Mouse (Mus musculus) CD4-positive, CD25-positive, alpha-beta regulatory T cell, adult 2 months (primary cell): Measurements from ENCODE around the gene Fen1.
A peak's percentile ranks its signal among the peaks of the same experiment; 100 is the strongest.

ENCODE experiments used
- DNase-seq: peaks from one replicate; pipeline ENCODE4 v3.0.0-alpha.2; 2012; ENCODE audit warnings: low read depth, low spot score

Fen1 gene

GRCm38 (mm10) chr19:10203848-10204615 lies at the start of gene Fen1, which contains the start of gene Tmem258:
Gene Fen1 (minus strand): TSS chr19:10204169.
Gene Tmem258 (plus strand): TSS chr19:10204014.
- DNase-seq, result peak; percentile 94

GRCm38 (mm10) chr19:10248128-10248527 lies 44.2 kb upstream of the Fen1 start:
- DNase-seq, result no peak

DNA sequence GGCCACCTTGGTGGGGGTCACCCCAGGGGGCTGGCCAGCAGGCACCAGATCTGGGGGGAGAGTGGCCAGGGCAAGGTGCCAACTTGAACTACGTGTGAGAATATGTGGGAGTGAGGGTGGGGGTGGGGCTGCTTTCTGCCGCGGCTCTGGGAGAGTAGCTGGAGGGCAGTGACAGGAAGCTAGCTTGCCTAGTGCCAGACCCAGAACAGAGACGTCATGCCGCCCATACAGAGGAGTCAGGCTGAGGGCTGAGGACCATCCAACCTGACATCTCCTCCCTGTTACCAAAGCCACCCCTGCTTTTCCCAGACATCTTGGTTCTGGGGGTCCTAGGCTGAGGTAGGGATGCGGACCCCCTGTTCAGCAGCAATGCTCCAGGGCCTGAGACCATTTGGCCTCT lies 43.2 kb upstream of the Fen1 start:
- no peak for DNase-seq

GRCm38 (mm10) chr19:10244183-10244582 lies 40.2 kb upstream of the Fen1 start:
- peak; percentile 42 for DNase-seq

GRCm38 (mm10) chr19:10242916-10243315 lies 38.9 kb upstream of the Fen1 start:
- no peak for DNase-seq

DNA sequence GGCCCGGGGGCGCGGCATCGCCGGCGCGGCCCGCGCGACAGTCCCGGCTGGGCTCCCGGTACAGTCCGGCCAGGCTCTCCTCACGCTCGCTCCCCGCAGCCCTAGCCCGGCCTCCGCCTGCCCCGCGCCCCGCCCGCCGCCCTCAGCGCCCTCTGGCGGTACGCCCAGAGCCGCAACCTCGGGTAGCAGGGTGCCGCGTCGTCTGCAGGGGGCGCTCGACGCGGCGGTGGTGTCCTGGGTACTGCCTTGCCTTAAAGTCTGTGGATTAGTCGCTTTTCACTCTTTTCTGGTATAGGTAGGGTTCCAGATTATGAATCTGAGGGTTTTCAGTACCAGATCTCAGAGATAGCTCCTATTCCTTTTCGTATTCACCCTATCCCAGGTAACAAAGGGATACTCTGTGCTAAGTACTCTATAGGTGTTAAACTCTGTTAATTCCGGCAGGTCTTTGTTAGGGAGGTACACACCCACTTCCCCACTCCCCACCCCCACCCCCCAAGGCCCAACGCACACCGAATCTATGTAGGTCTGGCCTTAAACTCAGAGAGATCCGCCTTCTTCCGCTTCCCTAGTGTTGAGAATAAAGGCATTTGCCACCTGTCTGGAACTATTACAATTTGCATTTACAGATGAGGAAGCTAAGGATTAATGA lies 36.8 kb upstream of the Fen1 start, which contains the start of gene Myrf:
TSS of gene Myrf (minus strand) at position 95 of the 652 bp plus-strand sequence.
- DNase-seq, result peak; percentile 84

DNA sequence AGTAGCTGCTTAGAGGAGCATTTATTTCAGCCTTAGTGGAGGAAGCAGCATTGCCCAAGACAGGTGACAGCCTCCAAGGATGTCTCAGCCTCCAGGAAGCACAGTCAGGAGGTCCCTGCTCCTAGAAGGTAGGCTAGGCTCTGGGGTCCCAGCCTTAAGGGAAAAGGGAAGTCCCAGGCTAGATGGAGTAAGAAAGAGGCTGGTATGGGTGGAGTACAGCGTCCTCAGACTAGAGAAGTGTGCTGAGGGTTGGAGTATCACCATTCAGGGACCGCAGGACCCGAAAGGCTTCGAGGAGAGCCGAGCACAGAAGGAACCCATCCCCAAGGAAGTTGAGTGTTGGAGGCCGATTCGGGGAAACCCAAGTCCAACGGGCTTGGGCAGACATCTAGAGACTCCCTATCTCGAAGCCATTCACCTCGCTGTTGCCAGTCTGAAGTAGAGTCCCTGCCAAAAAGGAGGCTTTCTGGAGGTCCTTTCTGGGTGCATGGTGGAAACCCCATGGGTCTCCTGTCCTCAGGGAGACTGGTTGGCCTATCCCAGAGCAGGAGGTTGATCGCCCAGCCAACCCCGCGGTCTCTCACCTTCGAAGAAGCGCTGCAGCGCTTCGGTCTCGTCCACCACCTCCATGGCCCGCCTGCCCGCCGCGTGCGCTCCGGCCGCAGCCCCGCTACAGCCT lies 36.1 kb upstream of the Fen1 start:
- no peak for DNase-seq

- no peak for DNase-seq
Measured at GRCm38 (mm10) chr19:10239419-10239818, 35.5 kb upstream of the Fen1 start.

GRCm38 (mm10) chr19:10238477-10238876 lies 34.5 kb upstream of the Fen1 start:
- DNase-seq, result no peak

GRCm38 (mm10) chr19:10235784-10236565 lies 32.0 kb upstream of the Fen1 start:
- DNase-seq, result no peak

- no peak for DNase-seq
Measured at GRCm38 (mm10) chr19:10232327-10233017, 28.5 kb upstream of the Fen1 start.

DNA sequence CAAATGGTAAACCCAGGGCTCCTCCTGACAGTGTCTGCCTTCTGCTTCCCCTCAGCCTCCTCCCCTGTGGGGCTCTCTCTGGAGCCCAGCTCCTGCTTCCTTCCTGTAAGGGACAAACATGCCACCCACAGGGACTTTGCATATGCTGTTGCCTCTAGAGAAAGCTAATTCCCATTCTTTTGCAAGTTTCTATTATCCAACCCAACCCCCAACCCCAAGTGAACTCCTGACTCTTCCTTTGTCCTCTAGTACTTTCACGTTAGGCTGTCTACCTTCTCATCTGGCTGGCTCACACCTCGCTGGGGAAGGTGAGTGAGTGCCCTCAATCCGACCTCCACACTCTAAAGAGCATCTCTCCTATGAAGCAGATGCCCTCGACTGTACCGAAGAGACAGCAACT lies 27.9 kb upstream of the Fen1 start:
- no peak for DNase-seq

- DNase-seq, result no peak
Measured at GRCm38 (mm10) chr19:10231016-10231415, 27.0 kb upstream of the Fen1 start.

GRCm38 (mm10) chr19:10225767-10226166 lies 21.8 kb upstream of the Fen1 start:
- DNase-seq, result no peak

GRCm38 (mm10) chr19:10224637-10225453 lies 20.9 kb upstream of the Fen1 start:
- no peak for DNase-seq

DNA sequence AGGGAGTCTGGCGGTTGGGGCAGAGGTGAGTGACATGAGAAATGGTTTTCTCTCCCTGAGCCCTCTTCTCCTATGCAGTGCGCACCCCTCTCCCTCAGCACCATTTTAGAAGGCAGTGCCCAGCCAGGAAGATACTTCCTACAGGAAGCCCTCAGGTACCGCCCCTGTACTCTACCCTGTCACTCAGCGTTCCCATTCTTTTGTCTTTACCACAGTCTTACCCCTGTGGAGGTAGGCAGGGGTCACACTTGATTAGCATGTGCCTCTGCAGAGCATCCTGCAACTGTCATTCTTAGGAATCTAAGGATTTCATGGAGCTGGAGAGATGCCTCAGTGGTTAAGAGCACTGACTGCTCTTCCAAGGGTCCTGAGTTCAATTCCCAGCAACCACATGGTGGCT lies 19.6 kb upstream of the Fen1 start:
- no peak for DNase-seq

DNA sequence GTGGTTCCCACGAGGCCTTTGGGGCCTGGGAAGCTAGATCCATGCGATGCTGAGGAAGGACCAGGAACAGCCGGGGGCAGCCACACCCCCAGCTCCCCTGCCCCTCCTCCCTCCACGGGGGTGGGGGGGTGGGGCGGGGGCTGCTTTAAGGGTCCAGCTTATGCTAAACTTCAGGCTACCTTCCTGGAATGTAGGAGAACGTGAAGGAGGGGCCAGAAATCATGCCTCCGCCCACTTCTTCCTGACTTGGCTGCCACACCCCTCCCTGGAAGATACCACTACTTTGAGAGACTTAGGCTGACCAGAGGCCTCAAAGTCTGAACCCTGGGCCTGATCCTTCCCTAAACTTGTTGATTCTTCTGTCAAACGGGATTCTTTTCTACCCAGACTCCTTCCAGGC lies 18.7 kb upstream of the Fen1 start:
- no peak for DNase-seq

DNA sequence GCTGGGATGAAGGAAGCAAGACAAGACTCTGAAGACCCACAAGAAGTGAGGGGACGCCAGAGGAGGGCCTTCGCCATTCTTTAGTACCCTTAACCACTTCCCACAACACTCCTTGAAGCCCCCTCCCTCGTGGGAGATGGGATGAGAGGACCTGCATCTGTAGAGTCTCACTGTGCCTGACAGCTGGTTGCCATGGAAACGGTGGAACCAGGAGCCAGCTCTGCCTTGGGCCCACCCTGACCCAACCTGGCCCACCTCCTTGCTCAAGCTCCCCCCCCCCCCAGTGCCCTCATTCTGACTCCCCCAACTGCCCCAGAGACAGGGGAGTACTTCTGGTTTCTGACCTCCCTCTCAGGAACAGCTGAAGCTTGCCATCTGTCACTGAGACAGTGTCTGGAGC lies 17.6 kb upstream of the Fen1 start:
- no peak for DNase-seq

DNA sequence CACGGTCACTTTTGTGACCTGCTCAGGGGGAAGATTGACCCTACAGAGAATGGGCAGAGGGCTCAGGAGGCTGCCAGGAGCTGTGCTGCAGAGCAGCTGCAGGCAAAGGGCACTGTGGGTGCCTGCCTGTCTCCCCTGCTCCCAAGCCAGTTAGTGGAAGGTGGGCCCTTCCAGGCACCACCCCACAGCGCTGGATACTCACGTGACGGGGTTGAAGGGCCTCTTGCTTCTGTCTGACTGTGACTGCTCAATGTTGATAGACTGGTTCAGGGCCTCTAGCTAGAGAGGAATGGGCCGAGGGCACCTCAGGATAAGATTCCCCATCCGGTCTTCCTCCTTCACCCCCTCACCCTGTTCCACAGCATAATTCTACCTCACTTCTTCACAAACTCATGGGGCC lies 15.6 kb upstream of the Fen1 start:
- no peak for DNase-seq

- peak; percentile 66 for DNase-seq
Measured at GRCm38 (mm10) chr19:10219108-10219507, 15.1 kb upstream of the Fen1 start.
